Mouse (Mus musculus) lung, postnatal 0 days (tissue): ENCODE measurements around the gene Ttll5. TPM values are rescaled to one million over a fixed set of nuclear protein-coding genes. Genes with fewer than 3 reads are reported as not detected.

Experiments
- ATAC-seq: fragments of 200-750 bp; cut with Nextera tagmentation; 2 replicates; pipeline ENCODE4 v1.8.0; 2017; ENCODE audit warnings: moderate library complexity
- DNase-seq: peaks from one replicate; pipeline ENCODE4 v3.0.0-alpha.2; 2016; ENCODE audit warnings: low spot score
- H3K27ac ChIP-seq: fragments of 300-500 bp; sonication (generic); 2 replicates; pipeline ENCODE4 v1.5.1; 2014; ENCODE audit warnings: antibody characterized with exemption, mild to moderate bottlenecking, low read length, mixed read lengths
- H3K27me3 ChIP-seq: fragments of 300-500 bp; sonication (generic); replicated peaks from 2 replicates; pipeline ENCODE4 v1.6.1; 2014; ENCODE audit warnings: low read length, mixed read lengths; ENCODE audit not compliant: insufficient read depth
- H3K36me3 ChIP-seq: fragments of 300-500 bp; sonication (generic); 2 replicates; pipeline ENCODE4 v1.6.1; 2014; ENCODE audit warnings: low read length, mixed read lengths; ENCODE audit not compliant: insufficient read depth
- H3K4me1 ChIP-seq: fragments of 300-500 bp; sonication (generic); 2 replicates; pipeline ENCODE4 v1.6.1; 2014; ENCODE audit warnings: antibody characterized with exemption, low read depth, low read length, mixed read lengths; ENCODE audit not compliant: insufficient read depth
- H3K4me2 ChIP-seq: fragments of 300-500 bp; sonication (generic); replicated peaks from 2 replicates; pipeline ENCODE4 v1.6.1; 2014; ENCODE audit warnings: low read depth, mild to moderate bottlenecking, low read length, moderate library complexity, mixed read lengths
- H3K4me3 ChIP-seq: fragments of 300-500 bp; sonication (generic); 2 replicates; pipeline ENCODE4 v1.5.1; 2014; ENCODE audit warnings: low read depth, low read length
- H3K9ac ChIP-seq: fragments of 300-500 bp; sonication (generic); replicated peaks from 2 replicates; pipeline ENCODE4 v1.6.1; 2014; ENCODE audit warnings: low read depth, mild to moderate bottlenecking
- H3K9me3 ChIP-seq: fragments of 300-500 bp; sonication (generic); 2 replicates; pipeline ENCODE4 v1.6.1; 2016; ENCODE audit warnings: low read length, mixed read lengths
- CTCF ChIP-seq: IDR thresholded peaks from 2 replicates; pipeline ENCODE4 v1.5.1; 2016; ENCODE audit warnings: antibody characterized with exemption, mild to moderate bottlenecking
- EP300 ChIP-seq: IDR thresholded peaks from 2 replicates; pipeline ENCODE4 v1.6.1; 2016; ENCODE audit warnings: antibody characterized with exemption, mild to moderate bottlenecking, control low read depth
- WGBS: fragments of 180-500 bp; shearing (Covaris S2); extraction: QIAGEN DNeasy Blood & Tissue Kit; methylation state at CpG from one replicate; pipeline ENCODE4 v1.1.7; 2014; 5-methylcytosine and 5-hydroxymethylcytosine counted together
- polyA plus RNA-seq: library from polyadenylated mRNA; unstranded; fragments of >200 nt; fragmentation: Nextera tagmentation; extraction: Ambion mirVana; gene quantifications from 2 replicates; pipeline ENCODE4 v1.2.1, GENCODE M21; 2015

The Ttll5 gene
- polyA plus RNA-seq, 1 experiment from 2014 or later: 4.9 TPM

- ATAC-seq (no peak), DNase-seq (no peak)
- no peaks in the 10 kb centered on the region for H3K9me3 ChIP-seq
- no peaks in the 10 kb centered on the region for H3K4me1 ChIP-seq
- no peak overlapping the region for H3K9ac ChIP-seq
- H3K36me3 ChIP-seq: peaks cover 10% of the 10 kb centered on the region; the same call in 1 of the 2 replicates
- H3K27me3 ChIP-seq: no peaks in the 10 kb centered on the region
- H3K4me3 ChIP-seq: no peak overlapping the region
- H3K27ac ChIP-seq: no peak overlapping the region
- H3K4me2 ChIP-seq: no peak overlapping the region
- WGBS: 65% methylated on average over 3 of the region's 3 CpGs
- TF ChIP-seq CTCF (no peak), EP300 (no peak)
These were observed 6.2 kb downstream of the Ttll5 start for GRCm38 (mm10) chr12:85830691-85831090.

DNA sequence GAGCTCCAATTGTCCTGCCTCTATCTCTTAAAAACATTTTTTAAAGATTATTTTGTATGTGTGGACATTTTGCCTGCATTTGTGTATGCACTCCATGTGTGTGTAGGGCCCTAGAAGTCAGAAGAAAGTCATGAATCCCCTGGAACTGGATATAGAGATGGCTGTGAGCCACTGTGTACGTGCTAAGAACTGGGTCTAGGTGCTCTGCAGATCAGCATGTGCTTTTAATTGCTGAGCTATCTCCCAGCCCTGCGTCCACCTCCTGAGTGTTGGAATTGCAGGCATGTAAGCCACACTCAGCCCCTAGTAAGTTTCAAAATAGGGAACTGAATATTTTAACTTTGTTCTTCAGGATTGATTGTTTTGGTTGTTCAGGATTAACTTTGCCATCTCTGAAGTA lies 10.1 kb downstream of the Ttll5 start:
- Histone ChIP-seq H3K27me3 (no peaks in the 10 kb centered on the region), H3K4me2 (no peak overlapping the region), H3K9ac (no peak overlapping the region), H3K9me3 (no peaks in the 10 kb centered on the region), H3K27ac (no peak overlapping the region), H3K4me3 (no peak overlapping the region), H3K4me1 (no peaks in the 10 kb centered on the region), H3K36me3 (peaks cover 10% of the 10 kb centered on the region; the same call in 1 of the 2 replicates)
- 87% methylated on average over 2 of the region's 2 CpGs for WGBS
- no peak for DNase-seq
- no peak for TF ChIP-seq EP300
- TF ChIP-seq CTCF: no peak
- no peak for ATAC-seq

DNA sequence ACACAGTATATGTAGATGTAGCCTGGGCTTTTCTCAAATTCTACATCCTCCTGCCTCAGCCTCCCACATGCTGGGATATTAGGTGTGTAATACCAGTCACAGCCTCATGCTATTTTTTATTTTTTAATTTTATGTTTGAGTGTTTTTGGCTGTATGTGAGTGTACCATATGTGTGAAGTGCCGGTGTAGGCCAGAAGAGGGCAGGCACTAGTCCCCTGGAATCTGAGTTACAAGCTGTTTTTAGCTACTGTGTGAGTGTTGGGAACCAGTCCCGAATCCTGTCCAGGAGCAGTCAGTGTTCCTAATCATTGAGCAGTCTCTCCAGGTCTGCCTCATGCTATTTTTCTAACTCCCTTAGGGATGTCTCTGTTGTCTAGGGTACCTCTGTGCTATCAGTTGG lies 13.3 kb downstream of the Ttll5 start:
- DNase-seq: no peak
- H3K4me3 ChIP-seq: no peak overlapping the region
- no peaks in the 10 kb centered on the region for H3K9me3 ChIP-seq
- no peak overlapping the region for H3K9ac ChIP-seq
- ATAC-seq: no peak
- TF ChIP-seq CTCF (peak; percentile 28), EP300 (no peak)
- H3K27me3 ChIP-seq: no peaks in the 10 kb centered on the region
- WGBS: 89% methylated on average over 2 of the region's 2 CpGs
- H3K4me2 ChIP-seq: no peak overlapping the region
- no peaks in the 10 kb centered on the region for H3K4me1 ChIP-seq
- H3K36me3 ChIP-seq: no peaks in the 10 kb centered on the region
- no peak overlapping the region for H3K27ac ChIP-seq

DNA sequence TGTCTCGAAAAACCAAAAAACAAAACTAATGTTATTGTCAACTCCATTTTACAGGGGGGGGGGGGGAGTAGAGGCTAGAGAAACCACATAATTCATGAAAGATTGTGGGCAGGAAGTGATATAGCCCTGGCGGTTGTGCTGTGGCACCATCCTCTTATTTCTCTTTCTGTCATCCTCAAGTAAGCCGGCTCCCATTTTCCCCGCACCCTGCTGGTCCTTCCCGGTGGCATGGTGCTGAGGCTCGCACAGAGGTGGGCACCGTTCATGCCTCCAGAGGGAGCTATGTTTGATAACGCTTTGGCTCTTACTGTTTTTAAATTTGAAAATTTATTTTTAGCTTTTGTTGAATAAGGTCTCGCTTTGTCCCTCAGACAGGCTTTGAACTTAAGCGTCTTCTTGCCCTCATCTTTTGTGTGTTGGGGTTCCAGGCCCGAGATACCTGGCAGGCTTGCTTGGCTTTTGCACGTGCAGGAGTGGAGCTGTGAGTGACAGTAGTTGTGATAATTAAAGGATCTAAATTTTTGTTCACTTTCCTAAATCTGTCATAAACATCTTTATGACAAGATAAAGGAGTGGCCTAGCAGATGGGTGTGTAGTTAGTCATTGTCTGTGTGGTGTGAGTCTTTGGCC lies 15.0 kb downstream of the Ttll5 start:
- WGBS: 91% methylated on average over 12 of the region's 12 CpGs
- no peak for ATAC-seq

GRCm38 (mm10) chr12:85848164-85848958 lies 23.9 kb downstream of the Ttll5 start:
- no peaks in the 10 kb centered on the region for H3K9me3 ChIP-seq
- no peak overlapping the region for H3K27ac ChIP-seq
- no peak overlapping the region for H3K4me3 ChIP-seq
- no peak overlapping the region for H3K9ac ChIP-seq
- no peaks in the 10 kb centered on the region for H3K4me1 ChIP-seq
- peak; percentile 85 for TF ChIP-seq CTCF
- no peak for TF ChIP-seq EP300
- ATAC-seq: peak; percentile 85
- H3K36me3 ChIP-seq: peaks cover 10% of the 10 kb centered on the region; the same call in 1 of the 2 replicates
- no peak overlapping the region for H3K4me2 ChIP-seq
- H3K27me3 ChIP-seq: no peaks in the 10 kb centered on the region
- DNase-seq: peak; percentile 64
- 74% methylated on average over 7 of the region's 7 CpGs for WGBS

More for the DNA sequence above, 15.0 kb downstream of the Ttll5 start:
- H3K9ac ChIP-seq: no peak overlapping the region
- TF ChIP-seq CTCF (no peak), EP300 (no peak)
- H3K36me3 ChIP-seq: peaks cover 6% of the 10 kb centered on the region; the same call in 1 of the 2 replicates
- no peak overlapping the region for H3K4me3 ChIP-seq
- H3K27me3 ChIP-seq: no peaks in the 10 kb centered on the region
- DNase-seq: no peak
- H3K4me2 ChIP-seq: no peak overlapping the region
- H3K27ac ChIP-seq: no peak overlapping the region
- H3K9me3 ChIP-seq: no peaks in the 10 kb centered on the region
- H3K4me1 ChIP-seq: no peaks in the 10 kb centered on the region

DNA sequence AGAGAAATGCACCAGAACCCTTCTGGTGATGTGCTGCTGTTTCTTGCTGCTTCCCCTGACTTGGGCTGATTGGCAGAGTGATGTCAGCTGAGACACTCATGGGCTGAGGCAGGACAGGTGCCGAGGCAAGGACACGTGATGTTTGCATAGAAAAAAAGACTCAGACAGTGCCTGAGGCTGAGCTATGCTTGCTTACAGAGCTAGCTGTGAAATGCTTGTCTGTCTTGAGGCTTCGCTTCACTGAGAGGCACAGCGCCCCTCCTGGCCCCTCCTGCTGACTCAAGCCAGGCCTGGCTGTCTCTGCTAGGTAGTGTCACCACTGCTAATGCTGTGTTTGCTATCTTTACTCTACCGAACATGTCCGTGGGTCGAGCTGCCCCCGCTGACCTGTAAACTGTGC lies 26.2 kb downstream of the Ttll5 start:
- no peak overlapping the region for H3K27ac ChIP-seq
- H3K36me3 ChIP-seq: peaks cover 4% of the 10 kb centered on the region; the same call in 1 of the 2 replicates
- H3K4me2 ChIP-seq: no peak overlapping the region
- DNase-seq (no peak), ATAC-seq (no peak)
- WGBS: 73% methylated on average over 8 of the region's 8 CpGs
- no peak overlapping the region for H3K9ac ChIP-seq
- no peaks in the 10 kb centered on the region for H3K9me3 ChIP-seq
- no peaks in the 10 kb centered on the region for H3K4me1 ChIP-seq
- no peaks in the 10 kb centered on the region for H3K27me3 ChIP-seq
- TF ChIP-seq CTCF (no peak), EP300 (no peak)
- H3K4me3 ChIP-seq: no peak overlapping the region
